Mouse (Mus musculus): ENCODE data around the gene Tmtc1.

DNA sequence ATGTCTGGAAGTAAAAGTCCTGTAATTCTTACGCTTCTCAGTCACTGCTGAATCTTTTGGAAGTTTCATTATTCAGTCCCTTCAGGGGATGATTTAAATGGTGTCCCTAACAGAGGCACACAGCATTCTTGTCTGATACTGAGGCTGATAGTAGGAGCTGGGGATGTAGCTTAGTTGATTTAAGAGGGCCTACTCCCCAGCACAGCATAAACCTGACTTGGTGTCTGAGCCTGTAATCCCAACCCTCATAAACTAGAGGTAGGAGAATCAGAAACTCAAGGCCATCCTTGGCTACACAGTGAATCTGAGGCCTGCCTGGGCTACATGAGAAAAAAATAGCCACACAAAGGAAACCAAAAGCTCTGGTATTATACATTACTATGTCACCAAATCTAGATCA lies 77.6 kb downstream of the Tmtc1 start:
- TF ChIP-seq MAFK (IDR thresholded peaks at IDR 0.05; ENCODE audit: insufficient read depth, low read depth, low read length) (no peak), ZNF384 (IDR thresholded peaks at IDR 0.05; ENCODE audit: low read depth, low read length) (no peak), ZC3H11A (IDR thresholded peaks at IDR 0.05; ENCODE audit: borderline replicate concordance, low read depth, low read length) (no peak), HCFC1 (IDR thresholded peaks at IDR 0.05; ENCODE audit: borderline replicate concordance, insufficient read depth, low read length) (no peak)

Data from ES-E14 (cell line).